Mouse (Mus musculus) lung, adult 2 months (tissue): ENCODE measurements at regions not wholly inside any gene's neighbourhood (a gene's known extent, or its start where the extent isn't known, plus 50 kb on each side); places are given as distances from the start of the nearest gene placed in this dataset.

Experiments
- DNase-seq: peaks from one replicate; pipeline ENCODE4 v3.0.0; 2022
- H3K4me1 ChIP-seq: fragments of 200-500 bp; 2 replicates; pipeline ENCODE4 v1.6.1; 2011; ENCODE audit warnings: low read length; ENCODE audit not compliant: control insufficient read depth, insufficient read depth
- H3K4me3 ChIP-seq: fragments of 200-500 bp; replicated peaks from 2 replicates; pipeline ENCODE3; 2011; ENCODE audit warnings: low read depth, mild to moderate bottlenecking, control low read depth, low read length; ENCODE audit errors: extremely low read depth
- CTCF ChIP-seq: fragments of 200-500 bp; IDR thresholded peaks from 2 replicates; pipeline ENCODE4 v1.5.1; 2011; ENCODE audit warnings: mild to moderate bottlenecking, low read length, control low read depth; ENCODE audit not compliant: insufficient read depth
- POLR2A ChIP-seq: fragments of 200-500 bp; IDR thresholded peaks from 2 replicates; pipeline ENCODE4 v1.6.1; 2011; ENCODE audit warnings: low read depth, mild to moderate bottlenecking, control low read depth, low read length, borderline replicate concordance; ENCODE audit errors: extremely low read depth
- WGBS: fragments of 180-500 bp; shearing (Covaris S2); methylation state at CpG from one replicate; pipeline ENCODE4 v1.1.7; 2018; 5-methylcytosine and 5-hydroxymethylcytosine counted together

- WGBS, result 75% methylated on average over 4 of the region's 4 CpGs
- Histone ChIP-seq H3K4me1 (no peaks in the 10 kb centered on the region), H3K4me3 (no peak overlapping the region)
- no peak for DNase-seq
- TF ChIP-seq POLR2A (no peak), CTCF (no peak)
Measured at GRCm38 (mm10) chr7:129441085-129441617, 150.5 kb upstream of the Wdr11 start.

DNA sequence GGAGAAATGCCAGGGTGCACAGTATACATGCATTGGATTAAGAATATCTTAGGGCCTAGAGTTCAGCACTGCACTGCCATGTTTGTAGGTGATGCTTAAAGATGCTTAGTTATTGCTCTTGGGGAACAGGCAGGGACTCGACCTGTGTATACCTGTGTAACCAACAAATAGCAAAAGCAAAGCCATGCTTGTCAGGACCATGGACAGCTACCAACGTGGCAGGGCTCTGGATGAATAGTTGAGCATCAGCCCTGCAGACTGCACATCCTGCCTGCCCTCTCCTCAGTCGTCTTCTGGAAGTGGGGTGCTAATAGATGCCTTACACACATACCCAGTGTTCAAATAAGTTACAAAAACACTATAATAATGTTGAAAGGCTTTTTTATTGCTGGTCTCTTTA lies 122.2 kb upstream of the Wdr11 start:
- WGBS, result 4% methylated on average over 3 of the region's 3 CpGs
- peak; percentile 36 for DNase-seq
- TF ChIP-seq POLR2A, result no peak
- TF ChIP-seq CTCF, result no peak
- no peaks in the 10 kb centered on the region for H3K4me1 ChIP-seq
- H3K4me3 ChIP-seq, result no peak overlapping the region

- Histone ChIP-seq H3K4me3 (no peak overlapping the region), H3K4me1 (no peaks in the 10 kb centered on the region)
- no peak for TF ChIP-seq POLR2A
- no peak for TF ChIP-seq CTCF
- 67% methylated on average over 5 of the region's 5 CpGs for WGBS
- DNase-seq, result no peak
Measured at GRCm38 (mm10) chr7:129483736-129484135, 107.9 kb upstream of the Wdr11 start.

DNA sequence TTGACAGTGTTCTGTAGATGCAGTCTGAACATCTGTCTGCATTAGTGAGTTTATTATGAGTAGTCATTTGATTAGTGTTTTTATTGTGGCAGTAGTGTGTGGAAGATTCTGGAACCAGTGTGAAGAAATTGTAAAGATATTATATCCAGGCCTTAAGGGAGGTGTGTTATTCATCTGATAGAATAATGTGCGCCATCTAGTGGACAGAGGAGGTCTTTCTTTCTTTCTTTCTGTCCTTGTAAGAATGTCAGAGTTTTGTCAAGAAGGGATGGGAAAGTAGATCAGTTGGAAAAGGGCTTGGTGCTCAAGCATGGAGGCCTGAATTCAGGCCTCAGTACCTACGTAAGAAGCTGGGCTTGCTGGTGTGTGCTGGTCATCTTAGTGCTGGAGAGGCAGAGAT lies 84.8 kb upstream of the Wdr11 start:
- 26% methylated on average over 2 of the region's 2 CpGs for WGBS
- H3K4me3 ChIP-seq, result no peak overlapping the region
- H3K4me1 ChIP-seq, result no peaks in the 10 kb centered on the region
- DNase-seq, result no peak
- TF ChIP-seq CTCF (no peak; the same call in 1 of the 2 replicates), POLR2A (no peak)

- Histone ChIP-seq H3K4me1 (no peaks in the 10 kb centered on the region), H3K4me3 (no peak overlapping the region)
- no peak for DNase-seq
- TF ChIP-seq POLR2A, result no peak
- TF ChIP-seq CTCF, result no peak
- WGBS, result 25% methylated on average over 10 of the region's 10 CpGs
Measured at GRCm38 (mm10) chr7:129509631-129510132, 82.0 kb upstream of the Wdr11 start.

GRCm38 (mm10) chr7:129514619-129515018 lies 77.0 kb upstream of the Wdr11 start:
- no peak overlapping the region for H3K4me3 ChIP-seq
- TF ChIP-seq POLR2A (no peak), CTCF (no peak)
- no peak for DNase-seq
- no peaks in the 10 kb centered on the region for H3K4me1 ChIP-seq
- 24% methylated on average over 7 of the region's 7 CpGs for WGBS

GRCm38 (mm10) chr7:129524369-129524915 lies 67.2 kb upstream of the Wdr11 start:
- 84% methylated on average over 1 of the region's 1 CpGs for WGBS
- Histone ChIP-seq H3K4me1 (no peaks in the 10 kb centered on the region), H3K4me3 (no peak overlapping the region)
- TF ChIP-seq POLR2A (no peak), CTCF (no peak)
- no peak for DNase-seq

DNA sequence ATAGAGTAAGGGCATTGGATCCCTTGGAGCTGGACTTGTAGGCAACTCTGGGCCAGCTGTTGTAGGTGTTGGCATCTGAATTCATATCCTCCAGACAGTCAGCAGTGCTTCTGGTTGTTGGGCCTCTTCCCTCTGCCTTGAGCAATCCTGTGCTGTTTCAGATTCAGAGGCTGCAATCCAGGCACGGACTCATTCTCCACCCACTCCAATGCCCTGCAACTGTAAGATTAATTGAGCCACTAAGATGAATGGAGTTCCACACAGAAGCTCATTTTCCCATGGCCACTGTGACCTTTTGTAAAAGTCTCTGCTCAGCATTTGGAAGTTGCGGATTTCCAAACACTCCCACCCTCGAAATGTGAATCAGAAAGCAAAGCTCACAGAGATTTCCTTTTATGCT lies 65.7 kb upstream of the Wdr11 start:
- no peak for TF ChIP-seq POLR2A
- no peak for TF ChIP-seq CTCF
- DNase-seq, result no peak
- no peak overlapping the region for H3K4me3 ChIP-seq
- no peaks in the 10 kb centered on the region for H3K4me1 ChIP-seq
- WGBS, result 57% methylated on average over 3 of the region's 3 CpGs

DNA sequence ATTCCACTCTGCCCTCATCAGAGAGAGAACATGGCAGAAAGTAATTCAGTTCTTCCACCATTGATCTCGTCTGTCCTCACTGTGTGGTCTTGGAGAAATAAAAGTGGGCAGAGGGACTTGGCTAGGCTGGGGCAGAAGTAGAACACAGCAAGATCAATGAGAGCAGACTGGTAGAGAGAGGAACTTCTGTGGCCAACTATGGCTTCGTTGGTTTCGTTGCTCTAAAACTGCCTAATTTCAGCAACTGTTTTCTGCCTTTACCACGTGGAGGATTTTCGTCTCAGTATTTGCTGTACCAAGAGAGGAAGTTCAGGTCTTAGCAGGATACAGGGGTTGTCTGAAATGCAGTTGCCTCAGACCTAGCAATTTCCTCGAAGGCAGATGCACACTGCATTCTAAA lies 63.4 kb upstream of the Wdr11 start:
- no peak for DNase-seq
- Histone ChIP-seq H3K4me3 (no peak overlapping the region), H3K4me1 (no peaks in the 10 kb centered on the region)
- no peak for TF ChIP-seq CTCF
- no peak for TF ChIP-seq POLR2A
- 50% methylated on average over 6 of the region's 6 CpGs for WGBS

- Histone ChIP-seq H3K4me3 (no peak overlapping the region), H3K4me1 (no peaks in the 10 kb centered on the region)
- no peak for DNase-seq
- TF ChIP-seq CTCF, result no peak
- no peak for TF ChIP-seq POLR2A
- 74% methylated on average over 6 of the region's 6 CpGs for WGBS
Measured at GRCm38 (mm10) chr7:129533366-129533905, 58.2 kb upstream of the Wdr11 start.
